Mouse (Mus musculus) B cell, adult (primary cell): ENCODE data around the gene Gm10961. TPM values are rescaled to one million over a fixed set of nuclear protein-coding genes. Genes with fewer than 3 reads are reported as not detected.

ENCODE experiments used
- total RNA-seq: library from RNA; stranded (reverse); gene quantifications from 4 replicates; pipeline ENCODE4 v1.2.4, GENCODE M21; 2023; ENCODE audit not compliant: inconsistent age

Gm10961 gene
- total RNA-seq: not detected in 4 replicates

DNA sequence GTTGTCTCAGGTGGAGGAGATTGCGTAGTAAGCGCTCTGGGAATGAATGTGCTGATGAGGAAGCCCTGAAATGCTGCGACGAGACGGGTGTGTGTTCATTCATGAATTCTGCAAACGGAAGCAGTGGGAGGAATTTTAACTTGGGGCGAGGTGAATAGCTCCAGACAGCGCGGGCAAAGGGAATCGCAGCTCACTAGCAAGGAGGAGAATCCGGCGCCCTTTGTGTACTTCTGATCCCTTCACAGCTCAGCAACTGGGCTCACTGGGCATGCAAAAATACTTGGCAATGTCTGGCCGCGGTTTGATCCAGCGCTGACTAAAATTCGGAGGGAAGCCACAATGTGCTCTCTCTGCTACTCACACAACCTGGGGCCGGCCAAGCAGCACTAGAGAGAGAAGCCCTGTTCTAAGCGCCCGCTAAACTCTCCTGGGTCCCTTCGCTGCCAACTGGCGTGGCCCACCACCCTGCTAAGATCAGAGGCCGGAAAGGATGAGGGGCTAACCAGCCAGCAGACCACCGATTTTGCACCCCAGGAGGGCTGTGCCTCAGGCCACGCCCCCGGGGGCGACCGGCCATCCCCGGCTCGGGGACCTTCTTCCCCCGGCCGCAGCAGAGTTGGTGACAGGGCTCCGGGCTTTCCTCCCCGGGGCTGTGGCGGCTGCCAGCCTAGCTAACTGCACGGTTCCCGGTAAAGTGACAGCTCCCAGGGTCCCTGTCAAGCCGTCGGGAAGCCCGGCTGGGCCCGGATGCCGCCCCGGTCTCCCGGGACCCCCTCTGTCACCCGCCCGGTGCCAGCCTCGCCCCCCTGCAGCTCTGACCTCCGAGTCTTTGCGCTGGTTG lies at the start of gene Gm10961:
TSS of gene Gm10961 (plus strand) at position 641 of the 841 bp plus-strand sequence.

GRCm38 (mm10) chr3:107594662-107595263 lies 36.4 kb upstream of the Gm10961 start, which contains the start of gene Alx3:
Gene Alx3 (plus strand): TSS chr3:107595031.

GRCm38 (mm10) chr3:107631523-107631958 lies 419 bp downstream of the Gm10961 start, which contains the start of gene Strip1:
Gene Strip1 (minus strand): TSS chr3:107631694.

Other genes with a start within 250 kb of the Gm10961 start
- gene Kcnc4, start 171.8 kb upstream of the Gm10961 start, total RNA-seq: not detected in 4 replicates
- gene Slc6a17, start 113.3 kb upstream of the Gm10961 start, total RNA-seq: not detected in 4 replicates
- gene Ubl4b, start 76.2 kb upstream of the Gm10961 start, total RNA-seq: not detected in 4 replicates
- not detected in 4 replicates for gene Alx3, start 36.3 kb upstream of the Gm10961 start, total RNA-seq
- 48.3 to 54.4 TPM (median 50.9 TPM) in 4 replicates for gene Strip1, start 372 bp downstream of the Gm10961 start, total RNA-seq
- gene Ahcyl1, start 65.2 kb downstream of the Gm10961 start, total RNA-seq: 66.3 to 72.5 TPM (median 68.1 TPM) in 4 replicates
- gene Csf1, start 129.1 kb downstream of the Gm10961 start, total RNA-seq: 6.3 to 8.0 TPM (median 6.8 TPM) in 4 replicates
- not detected in 4 replicates for gene Eps8l3, start 245.9 kb downstream of the Gm10961 start, total RNA-seq